Mouse (Mus musculus) heart, postnatal 0 days (tissue): ENCODE data around the gene Tectb. TPM values are rescaled to one million over a fixed set of nuclear protein-coding genes. Genes with fewer than 3 reads are reported as not detected.

Experiments
- ATAC-seq: fragments of 200-750 bp; cut with Nextera tagmentation; 2 replicates; pipeline ENCODE4 v1.8.0; 2017; ENCODE audit warnings: low read depth, moderate number of reproducible peaks, moderate library complexity; ENCODE audit not compliant: insufficient read depth
- DNase-seq: peaks from one replicate; pipeline ENCODE4 v3.0.0-alpha.2; 2016; ENCODE audit warnings: low spot score
- H3K27ac ChIP-seq: fragments of 300-500 bp; sonication (generic); 2 replicates; pipeline ENCODE4 v1.5.1; 2014; ENCODE audit warnings: low read depth, mild to moderate bottlenecking
- H3K27me3 ChIP-seq: fragments of 300-500 bp; sonication (generic); 2 replicates; pipeline ENCODE4 v1.6.1; 2014; ENCODE audit warnings: low read length, mixed read lengths; ENCODE audit not compliant: control insufficient read depth, insufficient read depth
- H3K36me3 ChIP-seq: fragments of 300-500 bp; sonication (generic); replicated peaks from 2 replicates; pipeline ENCODE4 v1.6.1; 2014; ENCODE audit warnings: low read length, mixed read lengths; ENCODE audit not compliant: control insufficient read depth, insufficient read depth
- H3K4me1 ChIP-seq: fragments of 300-500 bp; sonication (generic); 2 replicates; pipeline ENCODE4 v1.6.1; 2014; ENCODE audit warnings: antibody characterized with exemption; ENCODE audit not compliant: control insufficient read depth, insufficient read depth
- H3K4me2 ChIP-seq: fragments of 300-500 bp; sonication (generic); 2 replicates; pipeline ENCODE4 v1.6.1; 2014; ENCODE audit warnings: low read depth, mild to moderate bottlenecking, low read length, moderate library complexity
- H3K4me3 ChIP-seq: fragments of 300-500 bp; sonication (generic); 2 replicates; pipeline ENCODE4 v1.5.1; 2014; ENCODE audit warnings: low read depth, low read length
- H3K9ac ChIP-seq: fragments of 300-500 bp; sonication (generic); replicated peaks from 2 replicates; pipeline ENCODE4 v1.6.1; 2014; ENCODE audit warnings: low read depth, low read length, mixed read lengths
- H3K9me3 ChIP-seq: fragments of 300-500 bp; sonication (generic); replicated peaks from 2 replicates; pipeline ENCODE4 v1.6.1; 2016; ENCODE audit warnings: low read length; ENCODE audit not compliant: control insufficient read depth
- CTCF ChIP-seq: IDR thresholded peaks from 2 replicates; pipeline ENCODE4 v1.5.1; 2016; ENCODE audit warnings: antibody characterized with exemption, control low read depth, low read depth
- EP300 ChIP-seq: IDR thresholded peaks from 2 replicates; pipeline ENCODE4 v1.6.1; 2016; ENCODE audit warnings: antibody characterized with exemption, low read depth
- WGBS: fragments of 180-500 bp; shearing (Covaris S2); extraction: QIAGEN DNeasy Blood & Tissue Kit; methylation state at CpG from one replicate; pipeline ENCODE4 v1.1.7; 2014; 5-methylcytosine and 5-hydroxymethylcytosine counted together
- polyA plus RNA-seq: library from polyadenylated mRNA; unstranded; fragments of >200 nt; fragmentation: Nextera tagmentation; extraction: Ambion mirVana; gene quantifications from 2 replicates; pipeline ENCODE4 v1.2.1, GENCODE M21; 2015
- total RNA-seq: library from RNA; depleted of rRNA; stranded (reverse); fragments of >200 nt; gene quantifications from 2 replicates; pipeline ENCODE4 v1.2.3, GENCODE M21; 2014; ENCODE audit warnings: low replicate concordance

The Tectb gene
- total and polyA plus RNA-seq, 2 experiments from 2014 or later = 0.15 TPM; not detected in 1

DNA sequence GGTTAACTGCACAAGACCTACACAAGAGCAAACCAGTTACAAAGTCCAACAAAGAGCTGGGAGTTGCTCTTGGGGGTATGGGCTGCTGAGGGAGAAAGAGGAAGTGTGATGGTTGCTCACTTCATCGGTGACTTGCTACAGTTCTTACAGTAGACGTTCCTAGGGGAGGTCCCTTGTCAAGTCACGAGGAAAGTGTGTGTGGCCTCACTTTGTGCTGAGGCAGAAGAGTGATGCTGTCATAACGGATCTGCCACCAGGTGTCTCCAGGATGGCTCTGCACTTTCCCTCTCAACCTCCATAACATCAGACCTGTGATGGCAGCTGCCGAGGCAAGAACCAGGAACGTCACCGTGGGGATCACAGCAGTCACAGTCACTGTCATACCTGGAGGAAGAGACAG is 46.6 kb downstream of the Tectb start:
- DNase-seq (no peak), ATAC-seq (no peak)
- TF ChIP-seq CTCF = peak; percentile 12; the same call in 1 of the 2 replicates
- no peak for TF ChIP-seq EP300
- H3K4me3 ChIP-seq = no peak overlapping the region
- WGBS = 64% methylated on average over 7 of the region's 7 CpGs
- no peaks in the 10 kb centered on the region for H3K36me3 ChIP-seq
- H3K27ac ChIP-seq = no peak overlapping the region
- H3K4me2 ChIP-seq = no peak overlapping the region
- H3K27me3 ChIP-seq = no peaks in the 10 kb centered on the region
- H3K9ac ChIP-seq = no peak overlapping the region
- no peaks in the 10 kb centered on the region for H3K4me1 ChIP-seq
- no peaks in the 10 kb centered on the region for H3K9me3 ChIP-seq

DNA sequence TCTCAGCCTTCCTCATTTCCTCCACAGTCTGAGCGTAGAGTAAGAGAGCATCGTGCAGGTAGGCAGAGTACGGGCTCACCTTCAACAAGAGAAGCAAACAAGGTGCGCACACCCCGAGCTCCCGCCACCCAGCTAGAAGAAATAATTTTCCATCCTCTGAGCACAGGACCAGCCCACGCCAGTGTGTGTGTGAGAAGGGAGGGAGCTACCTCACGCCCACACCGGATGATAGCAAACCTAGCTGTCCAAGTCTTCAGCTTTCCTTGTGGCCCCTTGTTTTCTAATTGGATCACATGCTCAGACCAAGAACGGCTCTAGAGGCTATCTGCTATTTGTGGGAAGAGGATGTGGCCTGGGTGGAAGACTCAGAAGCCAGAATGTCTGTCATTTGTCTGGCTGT is 50.5 kb downstream of the Tectb start:
- WGBS = 65% methylated on average over 10 of the region's 10 CpGs
- no peaks in the 10 kb centered on the region for H3K27me3 ChIP-seq
- no peaks in the 10 kb centered on the region for H3K9me3 ChIP-seq
- ATAC-seq = no peak
- TF ChIP-seq EP300 = no peak
- TF ChIP-seq CTCF = no peak
- H3K4me3 ChIP-seq = no peak overlapping the region
- H3K4me2 ChIP-seq = no peak overlapping the region
- H3K9ac ChIP-seq = no peak overlapping the region
- DNase-seq = no peak
- no peak overlapping the region for H3K27ac ChIP-seq
- H3K4me1 ChIP-seq = no peaks in the 10 kb centered on the region
- no peaks in the 10 kb centered on the region for H3K36me3 ChIP-seq

GRCm38 (mm10) chr19:55232136-55232535 is 51.6 kb downstream of the Tectb start:
- peak; percentile 76 for DNase-seq
- Histone ChIP-seq H3K4me3 (no peak overlapping the region), H3K27ac (no peak overlapping the region)

GRCm38 (mm10) chr19:55236026-55236425 is 55.5 kb downstream of the Tectb start:
- Histone ChIP-seq H3K4me2 (no peak overlapping the region), H3K4me1 (no peaks in the 10 kb centered on the region), H3K27ac (no peak overlapping the region), H3K4me3 (no peak overlapping the region), H3K36me3 (no peaks in the 10 kb centered on the region), H3K27me3 (0 out of 2 replicates have a peak, but pooled peaks cover 3% of the 10 kb centered on the region), H3K9me3 (no peaks in the 10 kb centered on the region), H3K9ac (no peak overlapping the region)
- ATAC-seq (no peak), DNase-seq (no peak)
- TF ChIP-seq EP300 = no peak
- TF ChIP-seq CTCF = no peak
- WGBS = 35% methylated on average over 2 of the region's 2 CpGs

More at GRCm38 (mm10) chr19:55232136-55232535, 51.6 kb downstream of the Tectb start:
- Histone ChIP-seq H3K4me2 (no peak overlapping the region), H3K9me3 (no peaks in the 10 kb centered on the region), H3K36me3 (no peaks in the 10 kb centered on the region), H3K27me3 (no peaks in the 10 kb centered on the region), H3K9ac (no peak overlapping the region), H3K4me1 (no peaks in the 10 kb centered on the region)
- 0 out of 2 replicates have a peak, but pooled peaks have one; percentile 15 for TF ChIP-seq EP300
- TF ChIP-seq CTCF = no peak
- WGBS = 35% methylated on average over 8 of the region's 8 CpGs
- ATAC-seq = peak; percentile 87

DNA sequence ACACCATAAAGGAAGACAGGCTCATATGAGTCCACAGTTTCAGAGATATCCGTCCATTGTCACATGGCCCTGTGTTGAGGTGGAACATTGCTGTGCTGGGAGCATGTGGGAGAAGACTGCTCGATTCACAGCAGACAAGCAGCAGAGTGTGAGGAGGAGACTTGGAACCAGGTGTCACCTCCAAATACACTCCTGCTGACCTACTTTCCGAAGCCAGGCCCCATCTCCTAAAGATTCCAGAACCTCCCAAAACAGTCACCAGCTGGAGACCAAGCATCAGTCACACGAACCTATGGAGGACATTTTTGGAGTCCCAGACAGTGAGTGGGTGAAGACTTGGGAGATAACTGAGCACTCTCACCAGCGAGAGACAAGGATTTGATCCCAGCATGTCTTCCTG is 56.0 kb downstream of the Tectb start:
- Histone ChIP-seq H3K4me2 (no peak overlapping the region), H3K9me3 (no peaks in the 10 kb centered on the region), H3K4me3 (no peak overlapping the region), H3K4me1 (no peaks in the 10 kb centered on the region), H3K27ac (no peak overlapping the region), H3K9ac (no peak overlapping the region), H3K27me3 (0 out of 2 replicates have a peak, but pooled peaks cover 3% of the 10 kb centered on the region), H3K36me3 (no peaks in the 10 kb centered on the region)
- ATAC-seq (no peak), DNase-seq (no peak)
- TF ChIP-seq EP300 (no peak), CTCF (no peak)
- 64% methylated on average over 5 of the region's 5 CpGs for WGBS
